Mouse (Mus musculus) ES-Bruce4 (cell line): ENCODE results near the gene Arpc3. TPM values are rescaled to one million over a fixed set of nuclear protein-coding genes. Genes with fewer than 3 reads are reported as not detected.
"Not testable (repeated sequence)": the region's sequence is repeated elsewhere in the genome, so short reads cannot be mapped to it uniquely, and the experiment has no call there.

Experiments
- H3K27ac ChIP-seq: 2 replicates; pipeline ENCODE4 v1.5.1; 2012; ENCODE audit warnings: low read length, inconsistent platforms; ENCODE audit not compliant: insufficient read depth
- H3K27me3 ChIP-seq: 2 replicates; pipeline ENCODE4 v1.6.1; 2012; ENCODE audit warnings: mild to moderate bottlenecking, low read length, inconsistent platforms; ENCODE audit not compliant: control insufficient read depth, poor library complexity, insufficient read depth, severe bottlenecking
- H3K36me3 ChIP-seq: 2 replicates; pipeline ENCODE4 v1.6.1; 2012; ENCODE audit warnings: inconsistent platforms, mild to moderate bottlenecking, low read length, moderate library complexity; ENCODE audit not compliant: control insufficient read depth, poor library complexity, insufficient read depth, severe bottlenecking
- H3K4me1 ChIP-seq: one replicate; pipeline ENCODE4 v1.8.1; 2011; ENCODE audit warnings: low read length; ENCODE audit not compliant: control insufficient read depth, insufficient read depth
- H3K4me3 ChIP-seq: 2 replicates; pipeline ENCODE4 v1.5.1; 2011; ENCODE audit warnings: low read depth, mild to moderate bottlenecking, low read length
- H3K9ac ChIP-seq: 2 replicates; pipeline ENCODE4 v1.6.1; 2012; ENCODE audit warnings: low read depth, mild to moderate bottlenecking, inconsistent platforms; ENCODE audit not compliant: poor library complexity, severe bottlenecking
- H3K9me3 ChIP-seq: replicated peaks from 2 replicates; pipeline ENCODE4 v1.6.1; 2012; ENCODE audit warnings: mild to moderate bottlenecking, low read length, inconsistent platforms; ENCODE audit not compliant: control insufficient read depth, poor library complexity, insufficient read depth, severe bottlenecking
- CTCF ChIP-seq: IDR thresholded peaks from one replicate; pipeline ENCODE4 v1.8.1; 2011; ENCODE audit warnings: low read depth, low read length
- EP300 ChIP-seq: IDR thresholded peaks from 2 replicates; pipeline ENCODE4 v1.6.1; 2011; ENCODE audit warnings: low read depth, low read length; ENCODE audit not compliant: insufficient read depth
- POLR2A ChIP-seq: IDR thresholded peaks from one replicate; pipeline ENCODE4 v1.8.1; 2011; ENCODE audit warnings: low read length; ENCODE audit not compliant: insufficient read depth
- polyA plus RNA-seq: library from polyadenylated mRNA; stranded (reverse); fragments of >200 nt; gene quantifications from 2 replicates; pipeline ENCODE4 v1.2.4, GENCODE M21; 2011; ENCODE audit warnings: low read depth; ENCODE audit not compliant: missing spikeins, insufficient read depth, insufficient read length

The Arpc3 gene
- polyA plus RNA-seq, 1 experiment, result 289 TPM

- no peak overlapping the region for H3K4me3 ChIP-seq
- no peaks in the 10 kb centered on the region for H3K27me3 ChIP-seq
- no peak overlapping the region for H3K9ac ChIP-seq
- H3K36me3 ChIP-seq, result no peaks in the 10 kb centered on the region
- TF ChIP-seq CTCF, result no peak
- TF ChIP-seq POLR2A, result no peak
- no peak for TF ChIP-seq EP300
- H3K9me3 ChIP-seq, result no peaks in the 10 kb centered on the region
- no peak overlapping the region for H3K27ac ChIP-seq
- no peaks in the 10 kb centered on the region for H3K4me1 ChIP-seq
Observed at GRCm38 (mm10) chr5:122412826-122413225, 21.1 kb downstream of the Arpc3 start.

- no peaks in the 10 kb centered on the region for H3K4me1 ChIP-seq
- no peak for TF ChIP-seq POLR2A
- TF ChIP-seq EP300, result no peak
- no peak for TF ChIP-seq CTCF
- H3K4me3 ChIP-seq, result no peak overlapping the region
- H3K27me3 ChIP-seq, result no peaks in the 10 kb centered on the region
- H3K36me3 ChIP-seq, result no peaks in the 10 kb centered on the region
- no peak overlapping the region for H3K9ac ChIP-seq
- H3K9me3 ChIP-seq, result no peaks in the 10 kb centered on the region
- no peak overlapping the region for H3K27ac ChIP-seq
Observed at GRCm38 (mm10) chr5:122414351-122414750, 22.7 kb downstream of the Arpc3 start.

GRCm38 (mm10) chr5:122415465-122415864 lies 23.8 kb downstream of the Arpc3 start:
- no peaks in the 10 kb centered on the region for H3K4me1 ChIP-seq
- H3K9me3 ChIP-seq, result no peaks in the 10 kb centered on the region
- H3K27me3 ChIP-seq, result no peaks in the 10 kb centered on the region
- H3K9ac ChIP-seq, result no peak overlapping the region
- H3K27ac ChIP-seq, result no peak overlapping the region
- no peaks in the 10 kb centered on the region for H3K36me3 ChIP-seq
- H3K4me3 ChIP-seq, result no peak overlapping the region
- no peak for TF ChIP-seq CTCF

- not testable (repeated sequence) for H3K27ac ChIP-seq
Observed at GRCm38 (mm10) chr5:122420676-122421075, 29.0 kb downstream of the Arpc3 start.

GRCm38 (mm10) chr5:122421271-122422068 lies 29.8 kb downstream of the Arpc3 start, which contains the start of gene Anapc7:
Gene Anapc7 (plus strand): TSS chr5:122421693.
- Histone ChIP-seq H3K27ac (peak within 1 kb of the TSS; percentile 64; the same call in 1 of the 2 replicates), H3K9me3 (no peaks in the 10 kb centered on the region), H3K4me1 (peaks cover 3% of the 10 kb centered on the region), H3K36me3 (0 out of 2 replicates have a peak, but pooled peaks cover 2% of the 10 kb centered on the region), H3K9ac (peak within 1 kb of the TSS; percentile 95), H3K4me3 (peak within 1 kb of the TSS; percentile 98), H3K27me3 (no peaks in the 10 kb centered on the region)
- no peak for TF ChIP-seq EP300
- no peak for TF ChIP-seq CTCF
- TF ChIP-seq POLR2A, result no peak

More at GRCm38 (mm10) chr5:122420676-122421075, 29.0 kb downstream of the Arpc3 start:
- H3K9me3 ChIP-seq, H3K4me1 ChIP-seq, H3K36me3 ChIP-seq, H3K27me3 ChIP-seq: not testable (repeated sequence)
- Histone ChIP-seq H3K9ac (0 out of 2 replicates have a peak overlapping the region, but pooled peaks have one; percentile 95), H3K4me3 (peak overlapping the region; percentile 18)

- TF ChIP-seq POLR2A (no peak), EP300 (no peak), CTCF (peak; percentile 4)
- H3K4me3 ChIP-seq, result peak overlapping the region; percentile 98
- H3K36me3 ChIP-seq, result 0 out of 2 replicates have a peak, but pooled peaks cover 2% of the 10 kb centered on the region
- no peaks in the 10 kb centered on the region for H3K9me3 ChIP-seq
- peaks cover 3% of the 10 kb centered on the region for H3K4me1 ChIP-seq
- no peaks in the 10 kb centered on the region for H3K27me3 ChIP-seq
- H3K27ac ChIP-seq, result peak overlapping the region; percentile 64; the same call in 1 of the 2 replicates
- peak overlapping the region; percentile 95 for H3K9ac ChIP-seq
Observed at GRCm38 (mm10) chr5:122422071-122422964, 30.6 kb downstream of the Arpc3 start.
